Mouse (Mus musculus): ENCODE results near the gene Fam19a3. TPM values are rescaled to one million over a fixed set of nuclear protein-coding genes. Genes with fewer than 3 reads are reported as not detected.

Gene Fam19a3
- polyA plus RNA-seq (2012; rRNA removed), result 0.11 and 0.27 TPM in 2 replicates

DNA sequence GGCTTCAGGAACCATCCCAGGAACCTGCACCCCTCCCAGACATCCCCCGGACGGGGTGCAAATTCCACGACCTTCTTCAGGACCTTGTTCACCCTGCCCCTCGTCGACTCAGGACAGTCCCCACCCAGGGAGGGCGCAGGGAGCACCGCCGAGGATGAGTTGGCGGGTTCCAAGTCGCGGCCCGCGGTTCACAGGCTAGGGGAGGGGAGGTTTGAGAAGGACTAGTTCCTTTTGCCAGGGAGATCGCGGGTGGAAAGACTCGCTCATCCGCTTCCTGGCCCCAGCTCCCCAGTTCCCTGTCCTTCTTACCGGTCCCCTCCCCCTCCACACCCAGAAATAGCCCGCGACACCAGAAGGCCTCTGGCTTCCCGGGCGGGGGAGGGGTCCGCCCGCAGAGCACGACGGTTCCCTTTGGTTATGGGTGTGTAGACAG, at the start of gene Fam19a3:
Gene Fam19a3 (minus strand): TSS at position 370 of the 433 bp plus-strand sequence.

DNA sequence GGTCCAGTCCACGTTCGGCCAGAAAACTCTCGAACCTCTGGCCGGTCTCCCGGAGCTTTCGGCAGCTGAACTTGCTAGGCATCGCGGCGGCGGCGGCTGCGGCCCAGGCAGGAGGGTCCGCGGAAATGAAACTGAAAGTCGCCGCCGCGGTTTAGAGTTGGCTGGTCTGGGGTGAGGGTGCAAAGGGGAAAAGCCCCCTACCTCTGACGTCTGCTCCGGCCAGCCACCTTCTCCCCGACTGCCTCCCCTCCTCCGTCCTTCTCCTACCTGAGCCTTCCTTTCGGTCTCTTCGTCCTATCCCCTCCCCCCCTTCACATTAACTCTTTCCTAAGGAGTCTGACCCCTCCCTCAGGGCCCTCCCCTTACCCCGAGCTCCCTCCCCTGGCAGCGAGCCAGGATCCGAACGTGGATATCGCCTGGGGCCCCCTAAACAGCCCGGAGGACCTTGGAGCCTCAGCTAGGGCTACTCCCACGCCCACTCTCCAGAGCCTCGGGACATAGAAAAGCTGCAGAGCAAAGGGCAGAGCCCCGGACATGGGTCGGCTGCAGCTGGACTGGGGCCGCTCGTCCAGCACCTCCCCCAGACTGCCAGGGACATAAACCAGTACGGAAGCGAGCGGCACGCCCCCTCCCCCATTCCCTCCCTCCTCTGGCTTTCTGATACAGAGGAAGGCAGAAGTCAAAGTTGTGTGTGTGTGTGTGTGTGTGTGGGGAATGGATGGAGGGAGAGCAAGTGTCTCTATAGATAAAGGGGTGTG, 36.5 kb upstream of the Fam19a3 start, which contains the start of gene Mov10:
Gene Mov10 (minus strand): TSS at position 573 of the 758 bp plus-strand sequence.

GRCm38 (mm10) chr3:104788075-104788474, 6.4 kb upstream of the Fam19a3 start, which contains the start of gene Rhoc:
Gene Rhoc, plus strand, starts transcription at chr3:104788375.

DNA sequence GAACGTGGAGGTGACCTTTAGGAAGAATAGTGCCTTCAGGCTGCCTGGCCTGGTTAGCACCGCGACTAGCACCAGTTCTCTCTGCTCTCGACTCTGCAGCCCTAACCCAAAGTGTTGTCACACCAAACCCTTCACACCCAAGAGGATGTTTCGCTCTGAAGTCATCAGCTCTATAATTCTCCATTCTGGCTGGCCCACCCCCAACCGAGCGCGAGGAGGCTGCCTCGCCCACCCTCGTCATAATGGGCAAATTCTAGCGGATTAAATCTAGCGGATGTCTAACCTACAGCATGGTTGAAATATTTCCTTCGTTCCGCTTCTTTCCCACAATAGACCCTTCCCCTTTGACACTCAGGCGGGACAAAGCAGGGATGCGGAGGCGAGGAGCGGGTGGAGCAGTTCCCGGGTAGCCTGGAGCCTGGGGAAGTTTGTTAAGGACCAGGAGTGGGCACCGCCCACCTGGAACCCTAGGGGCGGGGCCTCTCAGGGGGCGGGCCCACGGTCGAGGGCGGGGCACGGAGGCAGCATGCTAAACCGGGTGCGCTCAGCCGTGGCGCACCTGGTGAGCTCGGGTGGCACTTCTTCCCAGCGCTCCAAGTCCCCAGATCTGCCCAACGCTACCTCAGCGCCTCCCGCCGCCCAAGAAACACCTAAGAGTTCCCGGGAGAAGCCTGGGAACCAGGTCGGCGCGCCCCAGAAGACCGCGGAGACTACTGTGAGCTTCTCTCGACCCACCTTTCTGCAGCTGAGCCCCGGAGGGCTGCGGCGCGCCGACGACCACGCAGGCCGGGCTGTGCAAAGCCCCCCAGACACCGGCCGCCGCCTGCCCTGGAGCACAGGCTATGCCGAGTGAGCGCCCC, 849 bp downstream of the Fam19a3 start, which contains the start of gene Ppm1j:
Gene Ppm1j (plus strand): TSS at position 496 of the 860 bp plus-strand sequence.

Other genes with a start within 250 kb of the Fam19a3 start
- gene Slc16a1, start 143.2 kb downstream of the Fam19a3 start, polyA plus RNA-seq (2012; rRNA removed), result 22.6 and 23.5 TPM in 2 replicates
- 1.2 and 1.6 TPM in 2 replicates for gene Ppm1j, start 784 bp downstream of the Fam19a3 start, polyA plus RNA-seq (2012; rRNA removed)
- 72.9 and 101 TPM in 2 replicates for gene Rhoc, start 6.5 kb upstream of the Fam19a3 start, polyA plus RNA-seq (2012; rRNA removed)
- 12.4 and 22.2 TPM in 2 replicates for gene Mov10, start 36.7 kb upstream of the Fam19a3 start, polyA plus RNA-seq (2012; rRNA removed)
- 15.5 and 16.6 TPM in 2 replicates for gene St7l, start 82.2 kb upstream of the Fam19a3 start, polyA plus RNA-seq (2012; rRNA removed)
- gene Capza1, start 82.7 kb upstream of the Fam19a3 start, polyA plus RNA-seq (2012; rRNA removed), result 53.1 and 103 TPM in 2 replicates
- gene Wnt2b, start 180.1 kb upstream of the Fam19a3 start, polyA plus RNA-seq (2012; rRNA removed), result 3.0 and 3.6 TPM in 2 replicates

All from central nervous system, embryonic 11.5 days (tissue).